Mouse (Mus musculus): ENCODE measurements at regions not wholly inside any gene's neighbourhood (a gene's known extent, or its start where the extent isn't known, plus 50 kb on each side); places are given as distances from the start of the nearest gene placed in this dataset.

DNA sequence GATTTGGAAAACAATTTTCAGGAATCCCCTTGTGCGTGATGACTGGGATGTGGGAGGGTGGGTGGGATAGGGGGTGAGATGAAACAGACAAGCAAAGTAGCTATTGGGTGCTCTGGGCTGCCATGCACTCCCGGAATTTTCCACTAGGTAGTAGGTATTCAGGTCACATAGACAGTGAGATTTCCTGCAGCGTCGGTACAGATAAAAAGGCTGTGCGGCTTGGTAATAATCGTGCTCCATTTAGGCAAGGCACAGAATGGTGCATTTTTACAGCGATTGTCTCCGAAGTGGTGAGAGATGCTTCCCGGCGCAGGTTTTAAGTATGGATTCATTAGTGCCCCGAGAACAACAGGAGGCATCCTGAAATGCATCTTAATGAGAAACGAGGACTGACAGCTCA is 95.1 kb upstream of the Pced1b start:
- TF ChIP-seq GATA1 (IDR thresholded peaks at IDR 0.05; ENCODE audit: borderline replicate concordance, low read length) (no peak), FLI1 (IDR thresholded peaks at IDR 0.05; ENCODE audit: low read length) (no peak)

Data from megakaryocyte, embryonic 14.5 days (primary cell).